Comparison of ENCODE assay signal across 31 mouse cellular contexts in genomic region chr13:23910121-23910520, GRCm38 (mm10). TPM values are rescaled to one million over a fixed set of nuclear protein-coding genes. Genes with fewer than 3 reads are reported as not detected.
"Had no signal": no experiment of that assay in that cellular context is flagged by ENCODE, and none has a peak within 500 bp of the region (broad histone marks: within the 10 kb centered on the region; RNA-seq: fewer than 3 reads in every experiment).

No protein-coding gene starts in this region.

- H3K4me3 ChIP-seq: intestine, embryonic 15.5 days; kidney, embryonic 15.5 days; left cerebral cortex, adult 2 months; liver, embryonic 15.5 days; lung, embryonic 15.5 days; megakaryocyte, embryonic 14.5 days; midbrain, embryonic 10.5 days; neural tube, embryonic 12.5 days; neural tube, embryonic 15.5 days had no signal

- H3K4me2 ChIP-seq: intestine, embryonic 15.5 days; kidney, embryonic 15.5 days; liver, embryonic 11.5 days; liver, embryonic 15.5 days; lung, embryonic 15.5 days; neural tube, embryonic 12.5 days; neural tube, embryonic 15.5 days had no signal

- DNase-seq: kidney, adult 11 months; kidney, adult 8-10 months; kidney, postnatal 10 days; kidney, postnatal 36 days; layer of hippocampus, postnatal 36 days; lung, adult 18-20 months; lung, postnatal 10 days; lung, postnatal 36 days; midbrain, embryonic 14.5 days; right cerebral cortex, adult 18-20 months; right cerebral cortex, postnatal 14 days; right cerebral cortex, postnatal 4 days had no signal

- H3K27ac ChIP-seq: intestine, embryonic 15.5 days; kidney, embryonic 15.5 days; left cerebral cortex, adult 2 months; liver, embryonic 15.5 days; lung, embryonic 15.5 days; midbrain, embryonic 10.5 days; neural tube, embryonic 12.5 days; neural tube, embryonic 15.5 days; stomach, postnatal 0 days had no signal

- ATAC-seq: intestine, embryonic 15.5 days had no signal

- H3K4me1 ChIP-seq: lung, embryonic 15.5 days; neural tube, embryonic 12.5 days; neural tube, embryonic 15.5 days had no signal

- H3K36me3 ChIP-seq: intestine, embryonic 15.5 days; kidney, embryonic 15.5 days; liver, embryonic 15.5 days; lung, embryonic 15.5 days; midbrain, embryonic 10.5 days; neural tube, embryonic 12.5 days; neural tube, embryonic 15.5 days had no signal

- H3K27me3 ChIP-seq: intestine, embryonic 15.5 days; kidney, embryonic 15.5 days; liver, embryonic 15.5 days; lung, embryonic 15.5 days; megakaryocyte, embryonic 14.5 days; neural tube, embryonic 12.5 days; neural tube, embryonic 15.5 days had no signal

- H3K9ac ChIP-seq: intestine, embryonic 15.5 days; kidney, embryonic 15.5 days; liver, embryonic 15.5 days; lung, embryonic 15.5 days; neural tube, embryonic 12.5 days; neural tube, embryonic 15.5 days had no signal

- H3K9me3 ChIP-seq: intestine, embryonic 15.5 days; kidney, embryonic 15.5 days; liver, embryonic 15.5 days; lung, embryonic 15.5 days; megakaryocyte, embryonic 14.5 days; midbrain, embryonic 10.5 days; neural tube, embryonic 12.5 days; neural tube, embryonic 15.5 days had no signal

RNA-seq across cellular contexts. Expression of gene Slc17a4, which starts 4.7 kb away (rescaled TPM):
- total RNA-seq: layer of hippocampus, adult 8-10 months; layer of hippocampus, postnatal 10 days; layer of hippocampus, postnatal 36 days; left cerebral cortex, adult 2 months; left cerebral cortex, postnatal 10 days; left cerebral cortex, postnatal 36 days; midbrain, postnatal 0 days had no signal
- polyA plus RNA-seq: limb, embryonic 11.5 days; limb, embryonic 14.5 days; liver, embryonic 11.5 days; lung, embryonic 15.5 days; midbrain, embryonic 10.5 days; midbrain, embryonic 14.5 days; midbrain, postnatal 0 days had no signal

RNA-seq across cellular contexts. Expression of gene Hist1h2ba, which starts 23.8 kb away (rescaled TPM):
- total RNA-seq: layer of hippocampus, adult 8-10 months; layer of hippocampus, postnatal 10 days; layer of hippocampus, postnatal 36 days; left cerebral cortex, adult 2 months; left cerebral cortex, postnatal 10 days; left cerebral cortex, postnatal 36 days; midbrain, postnatal 0 days had no signal
- polyA plus RNA-seq: intestine, embryonic 15.5 days; kidney, embryonic 15.5 days; limb, embryonic 11.5 days; limb, embryonic 14.5 days; liver, embryonic 11.5 days; liver, embryonic 15.5 days; lung, embryonic 15.5 days; midbrain, embryonic 10.5 days; midbrain, embryonic 14.5 days; midbrain, postnatal 0 days; neural tube, embryonic 12.5 days; neural tube, embryonic 15.5 days; stomach, embryonic 14.5 days; stomach, postnatal 0 days had no signal

RNA-seq across cellular contexts. Expression of gene Hist1h2aa, which starts 24.1 kb away (rescaled TPM):
- total RNA-seq: layer of hippocampus, adult 8-10 months; layer of hippocampus, postnatal 10 days; layer of hippocampus, postnatal 36 days; left cerebral cortex, adult 2 months; left cerebral cortex, postnatal 10 days; left cerebral cortex, postnatal 36 days; midbrain, postnatal 0 days had no signal
- polyA plus RNA-seq: intestine, embryonic 15.5 days; kidney, embryonic 15.5 days; limb, embryonic 11.5 days; limb, embryonic 14.5 days; liver, embryonic 11.5 days; liver, embryonic 15.5 days; lung, embryonic 15.5 days; midbrain, embryonic 10.5 days; midbrain, embryonic 14.5 days; midbrain, postnatal 0 days; neural tube, embryonic 12.5 days; neural tube, embryonic 15.5 days; stomach, embryonic 14.5 days; stomach, postnatal 0 days had no signal

RNA-seq across cellular contexts. Expression of gene Slc17a1, which starts 42.6 kb away (rescaled TPM):
- total RNA-seq: layer of hippocampus, adult 8-10 months; layer of hippocampus, postnatal 10 days; layer of hippocampus, postnatal 36 days; left cerebral cortex, adult 2 months; left cerebral cortex, postnatal 10 days; left cerebral cortex, postnatal 36 days; midbrain, postnatal 0 days had no signal
- polyA plus RNA-seq: limb, embryonic 11.5 days; liver, embryonic 11.5 days; midbrain, embryonic 10.5 days; midbrain, embryonic 14.5 days; midbrain, postnatal 0 days; neural tube, embryonic 12.5 days; neural tube, embryonic 15.5 days; stomach, embryonic 14.5 days; stomach, postnatal 0 days had no signal
